Mouse (Mus musculus): ENCODE measurements at regions not wholly inside any gene's neighbourhood (a gene's known extent, or its start where the extent isn't known, plus 50 kb on each side); places are given as distances from the start of the nearest gene placed in this dataset.

GRCm38 (mm10) chr1:72963449-72963848, 52.3 kb downstream of the Tnp1 start:
- peak; percentile 23 to 66 for DNase-seq (ENCODE audit: low spot score in 2 of 2)
- intact Hi-C loops (cut with DNase I) = no loop called here

- no peak for DNase-seq (ENCODE audit: low spot score in 2 of 2)
- intact Hi-C loops (cut with DNase I) = no loop called here
These were observed 55.5 kb downstream of the Tnp1 start for GRCm38 (mm10) chr1:72960241-72960653.

GRCm38 (mm10) chr1:72955387-72955786, 60.3 kb downstream of the Tnp1 start:
- intact Hi-C loops (cut with DNase I) = no loop called here
- no peak for DNase-seq (ENCODE audit: low spot score in 2 of 2)

- no peak for DNase-seq (ENCODE audit: low spot score in 2 of 2)
- intact Hi-C loops (cut with DNase I) = no loop called here
These were observed 62.8 kb downstream of the Tnp1 start for GRCm38 (mm10) chr1:72952896-72953295.

GRCm38 (mm10) chr1:72951802-72952201, 63.9 kb downstream of the Tnp1 start:
- DNase-seq (ENCODE audit: low spot score in 2 of 2) = no peak

GRCm38 (mm10) chr1:72951365-72951764, 64.3 kb downstream of the Tnp1 start:
- intact Hi-C loops (cut with DNase I) = no loop called here
- DNase-seq (ENCODE audit: low spot score in 2 of 2) = no peak

More at GRCm38 (mm10) chr1:72951802-72952201, 63.9 kb downstream of the Tnp1 start:
- intact Hi-C loops (cut with DNase I) = no loop called here

GRCm38 (mm10) chr1:72946235-72946634, 69.5 kb downstream of the Tnp1 start:
- intact Hi-C loops (cut with DNase I) = no loop called here
- no peak for DNase-seq (ENCODE audit: low spot score in 2 of 2)

- intact Hi-C loops (cut with DNase I) = no loop called here
These were observed 70.0 kb downstream of the Tnp1 start for GRCm38 (mm10) chr1:72945750-72946102.

GRCm38 (mm10) chr1:72944805-72945749, 70.4 kb upstream of the Igfbp5 start:
- DNase-seq (ENCODE audit: low spot score in 2 of 2) = no peak
- intact Hi-C loops (cut with DNase I) = no loop called here

More at GRCm38 (mm10) chr1:72945750-72946102, 70.0 kb downstream of the Tnp1 start:
- no peak for DNase-seq (ENCODE audit: low spot score in 2 of 2)

GRCm38 (mm10) chr1:72944221-72944620, 69.5 kb upstream of the Igfbp5 start:
- intact Hi-C loops (cut with DNase I) = no loop called here
- DNase-seq (ENCODE audit: low spot score in 2 of 2) = no peak

GRCm38 (mm10) chr1:72943082-72943481, 68.4 kb upstream of the Igfbp5 start:
- DNase-seq (ENCODE audit: low spot score in 2 of 2) = no peak
- intact Hi-C loops (cut with DNase I) = no loop called here

- intact Hi-C loops (cut with DNase I) = no loop called here
- peak in 1 of 2 experiments; percentile 24 for DNase-seq (ENCODE audit: low spot score in 2 of 2)
These were observed 67.7 kb upstream of the Igfbp5 start for GRCm38 (mm10) chr1:72942351-72942750.

- intact Hi-C loops (cut with DNase I) = no loop called here
- no peak for DNase-seq (ENCODE audit: low spot score in 2 of 2)
These were observed 65.3 kb upstream of the Igfbp5 start for GRCm38 (mm10) chr1:72939948-72940347.

- peak in 1 of 2 experiments; percentile 30 for DNase-seq (ENCODE audit: low spot score in 2 of 2)
- intact Hi-C loops (cut with DNase I) = no loop called here
These were observed 62.2 kb upstream of the Igfbp5 start for GRCm38 (mm10) chr1:72936681-72937465.

- intact Hi-C loops (cut with DNase I) = no loop called here
- no peak for DNase-seq (ENCODE audit: low spot score in 2 of 2)
These were observed 61.5 kb upstream of the Igfbp5 start for GRCm38 (mm10) chr1:72936231-72936630.

- intact Hi-C loops (cut with DNase I) = no loop called here
- no peak for DNase-seq (ENCODE audit: low spot score in 2 of 2)
These were observed 60.4 kb upstream of the Igfbp5 start for GRCm38 (mm10) chr1:72935084-72935483.

- intact Hi-C loops (cut with DNase I) = no loop called here
- no peak for DNase-seq (ENCODE audit: low spot score in 2 of 2)
These were observed 55.1 kb upstream of the Igfbp5 start for GRCm38 (mm10) chr1:72929774-72930173.
